Mouse (Mus musculus) midbrain, embryonic 13.5 days (tissue): ENCODE data around the gene Atrnl1. TPM values are rescaled to one million over a fixed set of nuclear protein-coding genes. Genes with fewer than 3 reads are reported as not detected.

Source experiments
- ATAC-seq: fragments of 200-750 bp; cut with Nextera tagmentation; 2 replicates; pipeline ENCODE4 v1.8.0; 2017; ENCODE audit warnings: mild to moderate bottlenecking, moderate TSS enrichment, moderate library complexity
- H3K27ac ChIP-seq: fragments of 300-500 bp; sonication (generic); 2 replicates; pipeline ENCODE4 v1.5.1; 2015; ENCODE audit warnings: inconsistent platforms, mild to moderate bottlenecking, moderate library complexity
- H3K27me3 ChIP-seq: fragments of 300-500 bp; sonication (generic); 2 replicates; pipeline ENCODE4 v1.6.1; 2015; ENCODE audit warnings: mild to moderate bottlenecking, inconsistent platforms
- H3K36me3 ChIP-seq: fragments of 300-500 bp; sonication (generic); 2 replicates; pipeline ENCODE4 v1.6.1; 2015; ENCODE audit warnings: mild to moderate bottlenecking, inconsistent platforms
- H3K4me1 ChIP-seq: fragments of 300-500 bp; sonication (generic); replicated peaks from 2 replicates; pipeline ENCODE4 v1.6.1; 2015; ENCODE audit warnings: inconsistent platforms
- H3K4me2 ChIP-seq: fragments of 300-500 bp; sonication (generic); replicated peaks from 2 replicates; pipeline ENCODE4 v1.6.1; 2015; ENCODE audit warnings: moderate library complexity, mild to moderate bottlenecking, inconsistent platforms
- H3K4me3 ChIP-seq: fragments of 300-500 bp; sonication (generic); replicated peaks from 2 replicates; pipeline ENCODE4 v1.5.1; 2015; ENCODE audit warnings: mild to moderate bottlenecking, inconsistent platforms
- H3K9ac ChIP-seq: fragments of 300-500 bp; sonication (generic); replicated peaks from 2 replicates; pipeline ENCODE4 v1.6.1; 2015; ENCODE audit warnings: mild to moderate bottlenecking, inconsistent platforms
- H3K9me3 ChIP-seq: fragments of 300-500 bp; sonication (generic); 2 replicates; pipeline ENCODE4 v1.6.1; 2016; ENCODE audit warnings: mild to moderate bottlenecking, inconsistent platforms
- WGBS: fragments of 180-500 bp; shearing (Covaris S2); methylation state at CpG from one replicate; pipeline ENCODE4 v1.1.7; 2015; 5-methylcytosine and 5-hydroxymethylcytosine counted together
- polyA plus RNA-seq: library from polyadenylated mRNA; unstranded; fragments of >200 nt; fragmentation: Nextera tagmentation; extraction: Ambion mirVana; gene quantifications from 2 replicates; pipeline ENCODE4 v1.2.1, GENCODE M21; 2015

Gene Atrnl1
- polyA plus RNA-seq, 1 experiment from 2014 or later, result 10.2 TPM

DNA sequence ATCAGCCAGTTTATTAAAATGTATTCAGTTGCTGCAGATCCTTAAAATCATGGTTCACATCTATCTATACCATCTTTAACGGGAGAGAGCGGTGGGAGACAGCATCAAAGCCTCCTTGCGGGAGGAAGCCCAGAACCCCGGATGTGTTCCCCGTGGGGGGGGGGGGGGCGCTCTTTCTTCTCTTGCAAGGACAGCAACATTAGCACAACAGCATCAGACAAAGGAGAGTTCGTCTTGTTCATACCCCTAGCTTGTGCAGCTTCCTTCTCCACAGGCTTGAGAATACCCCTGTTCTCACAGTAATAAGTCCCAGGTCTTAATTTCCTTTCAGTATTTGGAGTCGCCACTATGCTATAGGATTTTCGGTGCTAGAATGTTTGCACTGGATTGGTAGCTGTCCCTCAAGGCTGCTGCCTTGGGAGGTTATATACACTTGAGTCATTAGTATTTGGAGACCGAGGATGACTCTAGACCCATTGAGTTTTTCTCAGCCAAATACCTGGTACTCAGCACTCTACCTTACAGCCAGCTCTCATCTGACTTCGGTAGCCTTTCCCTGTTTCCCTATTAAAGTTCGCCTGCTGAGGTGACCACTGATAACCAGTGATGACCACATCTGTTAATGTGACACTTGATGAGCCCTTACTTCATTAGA, 449.5 kb downstream of the Atrnl1 start:
- H3K9ac ChIP-seq, result no peak overlapping the region
- H3K36me3 ChIP-seq, result no peaks in the 10 kb centered on the region
- no peaks in the 10 kb centered on the region for H3K9me3 ChIP-seq
- H3K4me2 ChIP-seq, result peak overlapping the region; percentile 45
- H3K27ac ChIP-seq, result peak overlapping the region; percentile 75
- 17% methylated on average over 12 of the region's 12 CpGs for WGBS
- H3K27me3 ChIP-seq, result peaks cover 4% of the 10 kb centered on the region
- peak; percentile 51 for ATAC-seq
- peaks cover 53% of the 10 kb centered on the region for H3K4me1 ChIP-seq
- no peak overlapping the region for H3K4me3 ChIP-seq

- Histone ChIP-seq H3K4me2 (peak overlapping the region; percentile 45), H3K4me3 (peak overlapping the region; percentile 3), H3K27ac (peak overlapping the region; percentile 75), H3K9me3 (no peaks in the 10 kb centered on the region), H3K9ac (no peak overlapping the region), H3K4me1 (peaks cover 53% of the 10 kb centered on the region), H3K36me3 (no peaks in the 10 kb centered on the region), H3K27me3 (peaks cover 4% of the 10 kb centered on the region)
- WGBS, result 7% methylated on average over 15 of the region's 15 CpGs
- peak; percentile 86 for ATAC-seq
Measured at GRCm38 (mm10) chr19:58060854-58061358, 450.1 kb downstream of the Atrnl1 start.

- Histone ChIP-seq H3K9ac (no peak overlapping the region), H3K4me2 (no peak overlapping the region), H3K4me3 (no peak overlapping the region), H3K27me3 (peaks cover 4% of the 10 kb centered on the region), H3K9me3 (no peaks in the 10 kb centered on the region), H3K27ac (no peak overlapping the region), H3K4me1 (peaks cover 53% of the 10 kb centered on the region), H3K36me3 (no peaks in the 10 kb centered on the region)
- no peak for ATAC-seq
- WGBS, result 82% methylated on average over 8 of the region's 8 CpGs
Measured at GRCm38 (mm10) chr19:58061933-58062332, 451.1 kb downstream of the Atrnl1 start.

DNA sequence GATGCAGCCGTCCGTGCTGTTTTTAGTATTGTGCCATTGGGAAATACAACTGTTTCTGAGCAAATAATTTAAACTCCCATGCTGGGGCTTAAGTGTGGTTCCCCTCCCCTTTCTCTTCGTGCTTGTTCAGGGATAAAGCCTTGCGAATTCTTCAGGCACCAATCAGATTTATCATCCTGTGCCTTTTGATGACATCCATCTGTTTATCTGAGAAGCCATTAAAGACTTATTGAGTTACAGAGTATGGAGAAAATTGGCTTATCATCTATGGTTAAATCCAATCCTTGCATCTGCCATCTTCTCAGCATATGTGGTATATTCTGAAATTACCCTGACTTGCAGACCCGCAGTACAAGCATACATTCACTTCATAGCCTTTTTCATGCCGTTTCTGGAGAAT, 452.7 kb downstream of the Atrnl1 start:
- H3K9ac ChIP-seq, result no peak overlapping the region
- 14% methylated on average over 6 of the region's 6 CpGs for WGBS
- no peak for ATAC-seq
- H3K27me3 ChIP-seq, result peaks cover 4% of the 10 kb centered on the region
- no peaks in the 10 kb centered on the region for H3K36me3 ChIP-seq
- H3K4me2 ChIP-seq, result no peak overlapping the region
- peaks cover 53% of the 10 kb centered on the region for H3K4me1 ChIP-seq
- H3K27ac ChIP-seq, result peak overlapping the region; percentile 11; the same call in 1 of the 2 replicates
- no peaks in the 10 kb centered on the region for H3K9me3 ChIP-seq
- no peak overlapping the region for H3K4me3 ChIP-seq

- peak overlapping the region; percentile 11; the same call in 1 of the 2 replicates for H3K27ac ChIP-seq
- no peaks in the 10 kb centered on the region for H3K36me3 ChIP-seq
- no peak overlapping the region for H3K4me2 ChIP-seq
- 37% methylated on average over 16 of the region's 16 CpGs for WGBS
- no peak overlapping the region for H3K4me3 ChIP-seq
- ATAC-seq, result no peak
- H3K9ac ChIP-seq, result no peak overlapping the region
- no peaks in the 10 kb centered on the region for H3K9me3 ChIP-seq
- peaks cover 49% of the 10 kb centered on the region for H3K4me1 ChIP-seq
- H3K27me3 ChIP-seq, result peaks cover 4% of the 10 kb centered on the region
Measured at GRCm38 (mm10) chr19:58064116-58065000, 453.5 kb downstream of the Atrnl1 start.

DNA sequence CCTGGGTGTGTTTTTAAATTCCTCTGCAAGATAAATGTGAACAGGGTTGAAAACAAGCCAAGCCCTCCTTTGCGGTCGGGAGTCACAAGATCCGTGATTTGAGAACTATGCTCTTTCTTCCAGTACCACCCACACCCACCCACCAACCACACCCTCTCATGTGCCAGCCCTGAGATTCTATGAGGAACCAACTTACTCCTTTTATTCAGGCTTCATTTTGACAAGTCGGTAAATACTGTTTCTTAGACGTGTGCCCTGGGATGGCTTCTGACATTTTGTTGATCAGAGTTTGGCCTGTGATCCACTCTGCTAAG, 454.1 kb downstream of the Atrnl1 start:
- WGBS, result 77% methylated on average over 5 of the region's 5 CpGs
- Histone ChIP-seq H3K36me3 (no peaks in the 10 kb centered on the region), H3K9me3 (no peaks in the 10 kb centered on the region), H3K9ac (no peak overlapping the region), H3K27ac (no peak overlapping the region), H3K4me1 (peaks cover 44% of the 10 kb centered on the region), H3K4me3 (no peak overlapping the region), H3K4me2 (no peak overlapping the region), H3K27me3 (peaks cover 4% of the 10 kb centered on the region)
- ATAC-seq, result no peak

DNA sequence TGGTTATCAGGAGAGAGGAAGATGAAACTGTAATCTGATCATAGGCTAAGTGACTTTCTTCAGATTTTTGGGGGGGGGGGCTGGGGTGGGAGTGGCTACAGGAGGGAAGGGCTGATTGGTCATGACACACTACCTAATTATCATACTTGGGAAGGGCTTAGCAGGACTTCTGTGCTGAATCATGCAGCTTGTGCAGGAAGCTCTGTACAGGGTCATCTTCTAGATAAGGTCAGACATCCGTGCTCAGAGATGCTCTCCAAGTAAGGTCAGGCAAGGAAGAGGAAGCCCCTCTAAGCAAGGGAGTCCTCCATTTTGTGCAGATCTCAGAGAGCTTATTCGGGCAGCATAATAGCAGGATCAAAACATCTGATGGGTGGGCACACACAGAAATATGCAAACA, 454.7 kb downstream of the Atrnl1 start:
- Histone ChIP-seq H3K4me1 (peaks cover 39% of the 10 kb centered on the region), H3K9me3 (no peaks in the 10 kb centered on the region), H3K4me2 (no peak overlapping the region), H3K36me3 (no peaks in the 10 kb centered on the region), H3K9ac (no peak overlapping the region), H3K4me3 (no peak overlapping the region), H3K27ac (no peak overlapping the region), H3K27me3 (peaks cover 4% of the 10 kb centered on the region)
- no peak for ATAC-seq
- 91% methylated on average over 2 of the region's 2 CpGs for WGBS

GRCm38 (mm10) chr19:58068114-58068513, 457.3 kb downstream of the Atrnl1 start:
- no peak overlapping the region for H3K27ac ChIP-seq
- 81% methylated on average over 2 of the region's 2 CpGs for WGBS
- no peak for ATAC-seq
- no peak overlapping the region for H3K4me2 ChIP-seq
- no peak overlapping the region for H3K9ac ChIP-seq
- H3K4me1 ChIP-seq, result peaks cover 18% of the 10 kb centered on the region
- no peaks in the 10 kb centered on the region for H3K9me3 ChIP-seq
- H3K36me3 ChIP-seq, result no peaks in the 10 kb centered on the region
- H3K27me3 ChIP-seq, result no peaks in the 10 kb centered on the region
- H3K4me3 ChIP-seq, result no peak overlapping the region

DNA sequence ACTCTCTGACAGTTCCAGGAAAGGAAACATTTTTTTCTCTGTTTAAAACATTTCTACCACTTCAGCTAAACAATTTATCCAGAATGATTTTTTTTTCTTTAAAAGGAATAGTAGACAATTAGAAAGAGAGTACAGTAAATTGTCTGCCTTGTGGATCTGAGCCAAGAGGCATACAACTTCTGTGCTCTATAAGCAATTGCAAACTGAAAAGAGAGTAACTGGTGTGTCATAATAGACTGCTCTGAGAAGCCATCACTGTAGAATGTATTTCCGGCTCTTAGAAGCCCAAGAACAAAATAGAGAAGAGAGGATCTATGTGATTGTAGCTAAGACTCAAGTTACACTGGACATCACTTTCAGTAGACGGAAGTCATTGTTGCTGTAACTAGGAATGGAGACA, 458.1 kb downstream of the Atrnl1 start:
- no peak overlapping the region for H3K4me3 ChIP-seq
- whole genome bisulfite sequencing, result 91% methylated on average over 2 of the region's 2 CpGs
- no peak overlapping the region for H3K4me2 ChIP-seq
- H3K9ac ChIP-seq, result no peak overlapping the region
- no peaks in the 10 kb centered on the region for H3K36me3 ChIP-seq
- H3K27ac ChIP-seq, result no peak overlapping the region
- no peaks in the 10 kb centered on the region for H3K9me3 ChIP-seq
- no peaks in the 10 kb centered on the region for H3K27me3 ChIP-seq
- ATAC-seq, result no peak
- H3K4me1 ChIP-seq, result peaks cover 9% of the 10 kb centered on the region

GRCm38 (mm10) chr19:58072404-58072803, 461.6 kb downstream of the Atrnl1 start:
- H3K27ac ChIP-seq, result no peak overlapping the region
- H3K4me3 ChIP-seq, result no peak overlapping the region
- no peaks in the 10 kb centered on the region for H3K27me3 ChIP-seq
- H3K9me3 ChIP-seq, result no peaks in the 10 kb centered on the region
- H3K4me1 ChIP-seq, result peaks cover 12% of the 10 kb centered on the region
- ATAC-seq, result no peak
- no peaks in the 10 kb centered on the region for H3K36me3 ChIP-seq
- H3K4me2 ChIP-seq, result no peak overlapping the region
- WGBS, result 85% methylated on average over 5 of the region's 5 CpGs
- no peak overlapping the region for H3K9ac ChIP-seq

DNA sequence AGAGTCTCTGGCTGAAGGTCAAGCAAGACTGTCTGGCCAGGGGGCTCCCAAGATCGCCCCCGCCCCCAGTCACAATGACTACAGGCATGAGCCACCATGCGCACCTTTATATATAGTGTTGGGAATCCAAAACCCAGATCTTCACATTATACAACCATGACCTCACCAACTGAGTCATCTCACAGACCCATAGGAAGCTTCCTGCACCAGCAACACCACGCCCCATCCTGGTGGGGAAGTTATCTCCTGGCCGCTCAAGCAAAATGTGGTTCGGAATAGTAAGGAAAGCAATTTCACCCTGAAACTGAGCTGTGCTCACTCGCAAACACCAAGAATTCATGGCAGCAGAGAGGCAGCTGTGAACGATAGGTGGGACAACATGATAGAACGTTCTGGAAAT, 462.0 kb downstream of the Atrnl1 start:
- Histone ChIP-seq H3K9ac (no peak overlapping the region), H3K9me3 (no peaks in the 10 kb centered on the region), H3K27ac (no peak overlapping the region), H3K4me2 (no peak overlapping the region), H3K36me3 (no peaks in the 10 kb centered on the region), H3K4me3 (no peak overlapping the region), H3K4me1 (peaks cover 16% of the 10 kb centered on the region), H3K27me3 (no peaks in the 10 kb centered on the region)
- WGBS, result 94% methylated on average over 9 of the region's 9 CpGs
- no peak for ATAC-seq

DNA sequence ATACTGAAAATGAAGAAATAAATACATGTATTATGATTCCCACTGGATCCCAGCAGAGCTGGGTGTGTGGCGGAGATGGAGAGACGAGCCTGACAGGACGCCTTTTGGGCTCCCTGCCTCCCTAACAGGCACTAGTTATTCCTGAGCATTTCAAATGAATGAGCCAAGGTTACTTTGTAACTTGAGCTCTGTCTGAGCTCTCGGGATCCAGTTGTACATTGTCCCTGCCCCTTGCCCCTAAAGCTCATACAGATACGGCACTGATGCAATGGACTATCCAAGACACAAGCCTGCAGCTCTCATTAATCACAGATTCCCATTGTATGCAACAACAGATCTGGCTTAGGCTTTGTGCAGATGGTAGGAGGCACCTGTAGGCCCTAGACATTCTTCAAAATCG, 464.4 kb downstream of the Atrnl1 start:
- Histone ChIP-seq H3K27ac (no peak overlapping the region), H3K4me2 (no peak overlapping the region), H3K27me3 (no peaks in the 10 kb centered on the region), H3K36me3 (no peaks in the 10 kb centered on the region), H3K9ac (no peak overlapping the region), H3K4me3 (no peak overlapping the region), H3K4me1 (peaks cover 17% of the 10 kb centered on the region), H3K9me3 (no peaks in the 10 kb centered on the region)
- no peak for ATAC-seq
- WGBS, result 60% methylated on average over 6 of the region's 6 CpGs
